Mouse (Mus musculus) hindbrain, embryonic 15.5 days (tissue): Measurements from ENCODE around the gene Fitm1. TPM values are rescaled to one million over a fixed set of nuclear protein-coding genes. Genes with fewer than 3 reads are reported as not detected.

Experiments used
- ATAC-seq: fragments of 200-750 bp; cut with Nextera tagmentation; 2 replicates; pipeline ENCODE4 v1.8.0; 2017; ENCODE audit warnings: low read depth, moderate number of reproducible peaks, moderate TSS enrichment; ENCODE audit not compliant: low FRiP score
- H3K27ac ChIP-seq: fragments of 300-500 bp; sonication (generic); replicated peaks from 2 replicates; pipeline ENCODE4 v1.5.1; 2015; ENCODE audit warnings: mild to moderate bottlenecking, inconsistent platforms
- H3K27me3 ChIP-seq: fragments of 300-500 bp; sonication (generic); 2 replicates; pipeline ENCODE4 v1.6.1; 2015; ENCODE audit warnings: control low read depth, inconsistent platforms
- H3K36me3 ChIP-seq: fragments of 300-500 bp; sonication (generic); 2 replicates; pipeline ENCODE4 v1.6.1; 2015; ENCODE audit warnings: control low read depth, inconsistent platforms
- H3K4me1 ChIP-seq: fragments of 300-500 bp; sonication (generic); replicated peaks from 2 replicates; pipeline ENCODE4 v1.6.1; 2015; ENCODE audit warnings: control low read depth, inconsistent platforms
- H3K4me2 ChIP-seq: fragments of 300-500 bp; sonication (generic); 2 replicates; pipeline ENCODE4 v1.6.1; 2015; ENCODE audit warnings: moderate library complexity, mild to moderate bottlenecking, inconsistent platforms
- H3K4me3 ChIP-seq: fragments of 300-500 bp; sonication (generic); 2 replicates; pipeline ENCODE4 v1.5.1; 2015; ENCODE audit warnings: mild to moderate bottlenecking, inconsistent platforms
- H3K9ac ChIP-seq: fragments of 300-500 bp; sonication (generic); 2 replicates; pipeline ENCODE4 v1.6.1; 2015; ENCODE audit warnings: inconsistent platforms
- H3K9me3 ChIP-seq: fragments of 300-500 bp; sonication (generic); 2 replicates; pipeline ENCODE4 v1.6.1; 2016; ENCODE audit warnings: control low read depth, inconsistent platforms
- WGBS: fragments of 180-500 bp; shearing (Covaris S2); methylation state at CpG from one replicate; pipeline ENCODE4 v1.1.7; 2015; 5-methylcytosine and 5-hydroxymethylcytosine counted together
- polyA plus RNA-seq: library from polyadenylated mRNA; unstranded; fragments of >200 nt; fragmentation: Nextera tagmentation; extraction: Ambion mirVana; gene quantifications from 2 replicates; pipeline ENCODE4 v1.2.1, GENCODE M21; 2015

The Fitm1 gene
- polyA plus RNA-seq, 1 experiment from 2014 or later, result 0.41 TPM

DNA sequence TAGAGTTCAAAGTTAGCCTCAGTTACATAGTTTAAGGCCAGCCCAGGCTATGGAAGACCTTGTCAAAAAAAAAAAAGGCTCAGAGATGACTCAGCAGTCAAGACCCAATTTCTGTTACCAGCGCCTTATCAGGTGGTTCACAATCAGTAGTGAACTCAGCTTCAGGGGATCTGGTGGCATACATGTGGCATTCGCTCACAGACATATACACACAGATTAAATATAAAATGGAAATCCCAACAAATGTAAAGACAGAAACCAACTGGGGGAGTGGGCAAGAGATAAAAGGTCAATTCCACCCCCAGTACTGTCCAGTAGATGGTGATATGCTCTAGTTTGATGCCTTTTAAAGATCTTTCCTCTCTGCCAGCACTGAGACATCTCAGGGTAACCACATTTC is 10.7 kb downstream of the Fitm1 start:
- WGBS, result 94% methylated on average over 2 of the region's 2 CpGs
- H3K4me3 ChIP-seq, result no peak overlapping the region
- peaks cover 19% of the 10 kb centered on the region for H3K36me3 ChIP-seq
- H3K9ac ChIP-seq, result no peak overlapping the region
- peaks cover 24% of the 10 kb centered on the region for H3K4me1 ChIP-seq
- no peak overlapping the region for H3K4me2 ChIP-seq
- H3K27me3 ChIP-seq, result no peaks in the 10 kb centered on the region
- no peaks in the 10 kb centered on the region for H3K9me3 ChIP-seq
- no peak overlapping the region for H3K27ac ChIP-seq
- no peak for ATAC-seq

GRCm38 (mm10) chr14:55589271-55589670 is 13.9 kb downstream of the Fitm1 start:
- H3K27me3 ChIP-seq, result no peaks in the 10 kb centered on the region
- peaks cover 43% of the 10 kb centered on the region for H3K4me1 ChIP-seq
- peaks cover 11% of the 10 kb centered on the region for H3K36me3 ChIP-seq
- H3K4me2 ChIP-seq, result no peak overlapping the region
- no peak for ATAC-seq
- H3K9me3 ChIP-seq, result no peaks in the 10 kb centered on the region
- no peak overlapping the region for H3K9ac ChIP-seq
- 93% methylated on average over 5 of the region's 5 CpGs for WGBS
- H3K4me3 ChIP-seq, result no peak overlapping the region
- no peak overlapping the region for H3K27ac ChIP-seq

GRCm38 (mm10) chr14:55589771-55590448 is 14.5 kb downstream of the Fitm1 start:
- WGBS, result 90% methylated on average over 11 of the region's 11 CpGs
- Histone ChIP-seq H3K27me3 (no peaks in the 10 kb centered on the region), H3K27ac (no peak overlapping the region), H3K4me1 (peaks cover 43% of the 10 kb centered on the region), H3K9ac (peak overlapping the region; percentile 78), H3K4me3 (peak overlapping the region; percentile 80), H3K4me2 (peak overlapping the region; percentile 87), H3K36me3 (peaks cover 17% of the 10 kb centered on the region), H3K9me3 (no peaks in the 10 kb centered on the region)
- ATAC-seq, result no peak

DNA sequence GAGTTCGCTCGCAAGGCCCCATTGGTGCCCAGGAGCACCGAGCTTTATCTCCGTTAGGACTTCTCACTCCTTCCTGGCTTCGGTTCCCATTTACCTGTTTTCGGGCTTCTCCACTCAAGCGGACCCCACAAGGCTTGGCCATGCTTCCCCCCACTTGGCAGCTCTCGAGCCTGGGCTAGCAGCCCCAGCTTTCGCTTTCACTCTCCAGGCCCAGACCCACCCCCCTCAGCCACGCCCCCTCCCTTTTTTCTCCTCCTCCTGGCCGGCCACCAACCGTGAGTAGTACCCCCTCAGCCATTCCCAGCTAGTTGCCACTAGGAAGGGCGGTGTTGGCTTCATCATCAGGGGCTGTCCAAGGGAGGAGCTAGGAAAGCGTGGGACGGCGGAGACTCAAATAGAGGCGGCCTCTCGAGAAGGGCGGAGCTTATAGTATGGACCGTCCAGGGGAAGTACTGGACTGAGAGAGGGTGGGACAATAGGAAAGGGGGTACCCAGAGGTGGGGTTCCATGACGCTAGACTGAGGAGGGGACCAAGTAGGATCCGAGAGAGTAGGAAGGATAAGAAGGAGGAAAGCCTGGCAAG is 15.4 kb downstream of the Fitm1 start, which contains the start of gene Psme2:
Gene Psme2 (minus strand): TSS at position 366 of the 583 bp plus-strand sequence.
- Histone ChIP-seq H3K9ac (peak within 1 kb of the TSS; percentile 78), H3K4me3 (peak within 1 kb of the TSS; percentile 80), H3K36me3 (peaks cover 26% of the 10 kb centered on the region), H3K27ac (peak within 1 kb of the TSS; percentile 96), H3K4me2 (peak within 1 kb of the TSS; percentile 87), H3K4me1 (peaks cover 37% of the 10 kb centered on the region), H3K9me3 (no peaks in the 10 kb centered on the region), H3K27me3 (no peaks in the 10 kb centered on the region)
- WGBS, result under 1% methylated on average over 21 of the region's 22 CpGs
- ATAC-seq, result peak; percentile 95

DNA sequence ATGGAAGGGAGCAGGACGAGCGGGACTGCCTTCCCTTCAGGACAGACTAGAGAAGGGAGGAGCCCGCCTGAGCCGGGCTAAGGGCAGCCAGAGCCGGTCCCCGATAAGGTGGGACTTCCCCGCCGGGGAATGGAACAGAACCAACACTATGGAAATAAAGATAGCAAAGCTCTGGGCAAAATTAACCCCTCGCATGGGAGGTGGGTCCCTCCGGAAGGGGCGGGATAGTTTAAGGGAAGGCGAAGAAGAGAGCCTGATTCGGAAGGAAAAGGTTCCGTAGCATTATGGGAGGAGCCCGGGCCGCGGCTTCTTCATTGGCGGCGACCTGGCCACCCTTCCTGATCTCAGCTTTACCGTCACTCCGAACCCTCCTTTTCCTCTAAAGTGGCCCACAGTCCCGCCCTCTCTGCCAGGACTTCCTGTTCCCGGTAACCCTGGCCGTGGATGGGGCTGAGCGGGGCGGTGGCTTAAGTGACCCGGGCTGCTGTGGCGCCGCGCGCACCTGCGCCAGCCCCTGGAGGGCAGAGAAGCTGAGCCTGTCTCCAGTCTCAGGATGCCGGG is 16.0 kb downstream of the Fitm1 start, which contains the start of gene Rnf31:
Gene Rnf31 (plus strand): TSS at position 378 of the 561 bp plus-strand sequence.
- H3K9me3 ChIP-seq, result no peaks in the 10 kb centered on the region
- WGBS, result under 1% methylated on average over 33 of the region's 33 CpGs
- H3K4me3 ChIP-seq, result peak within 1 kb of the TSS; percentile 80
- H3K4me2 ChIP-seq, result peak within 1 kb of the TSS; percentile 87
- no peaks in the 10 kb centered on the region for H3K27me3 ChIP-seq
- peak within 1 kb of the TSS; percentile 96 for H3K27ac ChIP-seq
- H3K9ac ChIP-seq, result peak within 1 kb of the TSS; percentile 78
- peaks cover 31% of the 10 kb centered on the region for H3K36me3 ChIP-seq
- ATAC-seq, result peak; percentile 90
- peaks cover 37% of the 10 kb centered on the region for H3K4me1 ChIP-seq

- Histone ChIP-seq H3K9ac (peak overlapping the region; percentile 78), H3K27ac (peak overlapping the region; percentile 96), H3K4me3 (peak overlapping the region; percentile 80), H3K36me3 (peaks cover 37% of the 10 kb centered on the region), H3K27me3 (no peaks in the 10 kb centered on the region), H3K4me1 (peaks cover 37% of the 10 kb centered on the region), H3K9me3 (no peaks in the 10 kb centered on the region), H3K4me2 (peak overlapping the region; percentile 87)
- no peak for ATAC-seq
- WGBS, result 8% methylated on average over 16 of the region's 16 CpGs
Observed at GRCm38 (mm10) chr14:55592226-55592625, 16.8 kb downstream of the Fitm1 start.

GRCm38 (mm10) chr14:55596036-55596690 is 20.7 kb downstream of the Fitm1 start:
- peaks cover 23% of the 10 kb centered on the region for H3K4me1 ChIP-seq
- peaks cover 60% of the 10 kb centered on the region for H3K36me3 ChIP-seq
- H3K4me3 ChIP-seq, result no peak overlapping the region
- no peaks in the 10 kb centered on the region for H3K9me3 ChIP-seq
- H3K27me3 ChIP-seq, result no peaks in the 10 kb centered on the region
- 75% methylated on average over 13 of the region's 13 CpGs for WGBS
- no peak overlapping the region for H3K4me2 ChIP-seq
- no peak overlapping the region for H3K9ac ChIP-seq
- ATAC-seq, result no peak
- no peak overlapping the region for H3K27ac ChIP-seq

GRCm38 (mm10) chr14:55598521-55599390 is 23.3 kb downstream of the Fitm1 start:
- Histone ChIP-seq H3K9me3 (no peaks in the 10 kb centered on the region), H3K4me1 (peaks cover 9% of the 10 kb centered on the region), H3K4me2 (no peak overlapping the region), H3K9ac (no peak overlapping the region), H3K4me3 (no peak overlapping the region), H3K27ac (no peak overlapping the region), H3K27me3 (no peaks in the 10 kb centered on the region), H3K36me3 (peaks cover 83% of the 10 kb centered on the region)
- no peak for ATAC-seq
- 93% methylated on average over 21 of the region's 21 CpGs for WGBS

DNA sequence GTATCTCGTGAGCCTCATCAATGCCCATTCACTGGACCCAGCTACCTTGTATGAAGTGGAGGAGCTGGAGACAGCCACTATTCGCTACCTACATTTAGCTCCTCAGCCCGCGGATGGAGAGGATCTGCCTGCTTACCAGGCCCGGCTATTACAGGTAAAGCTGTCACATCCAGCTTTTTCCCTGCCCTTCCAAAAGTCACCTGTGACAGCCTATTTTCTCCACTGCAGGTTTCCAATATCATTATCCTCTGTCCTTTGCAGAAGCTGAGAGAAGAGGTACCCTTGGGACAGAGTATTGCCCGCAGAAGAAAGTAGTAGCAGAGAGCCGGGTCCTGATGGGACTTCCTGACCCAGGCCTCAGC is 27.8 kb downstream of the Fitm1 start, which contains the start of gene Irf9:
Gene Irf9 (plus strand): TSS at position 301 of the 362 bp plus-strand sequence.
- H3K9me3 ChIP-seq, result no peaks in the 10 kb centered on the region
- H3K27me3 ChIP-seq, result no peaks in the 10 kb centered on the region
- peak within 1 kb of the TSS; percentile 46 for H3K27ac ChIP-seq
- H3K4me3 ChIP-seq, result peak within 1 kb of the TSS; percentile 29
- peak within 1 kb of the TSS; percentile 7; the same call in 1 of the 2 replicates for H3K9ac ChIP-seq
- WGBS, result 91% methylated on average over 7 of the region's 7 CpGs
- peaks cover 74% of the 10 kb centered on the region for H3K36me3 ChIP-seq
- H3K4me1 ChIP-seq, result peaks cover 11% of the 10 kb centered on the region; the same call in 1 of the 2 replicates
- H3K4me2 ChIP-seq, result peak within 1 kb of the TSS; percentile 46
- no peak for ATAC-seq

DNA sequence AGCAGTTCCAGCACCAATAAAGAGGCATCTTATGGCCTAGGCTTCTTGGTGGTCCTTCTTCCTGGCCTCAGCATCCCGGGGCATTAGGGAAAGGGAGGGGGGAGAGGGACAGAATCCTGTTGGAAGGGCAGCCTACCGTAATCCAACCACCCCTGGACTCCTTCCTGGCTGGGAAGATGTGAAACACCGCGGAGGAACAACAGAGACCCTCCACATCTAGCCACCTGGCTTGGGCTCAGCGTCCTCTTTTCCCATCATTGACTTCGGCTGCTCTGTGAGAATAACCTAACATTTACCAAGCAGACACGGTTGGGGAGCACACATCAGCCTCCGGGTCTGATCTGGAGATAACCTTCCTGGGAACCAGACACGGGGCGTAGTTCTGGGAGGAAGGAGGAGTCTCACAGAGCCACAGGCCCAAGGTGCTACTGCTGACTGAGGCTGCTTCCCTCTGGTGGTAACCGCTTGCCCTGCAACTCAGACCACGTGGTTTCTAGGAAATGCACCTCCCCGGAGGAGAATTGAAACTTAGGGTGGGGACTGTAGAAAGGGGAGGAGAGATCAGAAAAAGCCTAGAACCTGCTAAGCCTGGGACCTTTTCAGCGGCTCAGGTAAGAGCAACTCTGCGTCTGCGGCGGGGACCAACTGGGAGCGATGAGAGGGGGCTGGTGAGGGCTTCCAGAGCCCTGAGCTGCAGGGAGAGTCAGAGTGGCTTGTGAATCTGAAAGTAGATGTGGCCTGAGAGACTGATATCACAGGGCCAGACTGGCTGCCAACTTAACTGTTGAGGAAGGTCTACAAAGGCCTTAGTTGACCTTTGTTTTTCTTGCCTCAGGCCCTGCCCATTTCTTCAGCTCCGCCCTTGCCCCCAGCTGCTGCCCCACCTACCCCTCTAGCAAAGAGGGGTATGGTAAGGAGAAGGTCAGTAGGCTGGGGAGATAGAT is 28.5 kb downstream of the Fitm1 start:
- Histone ChIP-seq H3K4me1 (peaks cover 11% of the 10 kb centered on the region; the same call in 1 of the 2 replicates), H3K9ac (peak overlapping the region; percentile 7; the same call in 1 of the 2 replicates), H3K4me3 (peak overlapping the region; percentile 29), H3K9me3 (no peaks in the 10 kb centered on the region), H3K4me2 (peak overlapping the region; percentile 46), H3K27ac (peak overlapping the region; percentile 46), H3K27me3 (no peaks in the 10 kb centered on the region), H3K36me3 (peaks cover 74% of the 10 kb centered on the region)
- WGBS, result 22% methylated on average over 19 of the region's 19 CpGs
- peak; percentile 89 for ATAC-seq
